Mouse (Mus musculus) thymus, postnatal 25 days (tissue): ENCODE results near the gene Rnf31.
A peak's percentile ranks its signal among the peaks of the same experiment; 100 is the strongest.

Source experiments
- DNase-seq: peaks from one replicate; pipeline ENCODE4 v3.0.0; 2022

Rnf31 gene

DNA sequence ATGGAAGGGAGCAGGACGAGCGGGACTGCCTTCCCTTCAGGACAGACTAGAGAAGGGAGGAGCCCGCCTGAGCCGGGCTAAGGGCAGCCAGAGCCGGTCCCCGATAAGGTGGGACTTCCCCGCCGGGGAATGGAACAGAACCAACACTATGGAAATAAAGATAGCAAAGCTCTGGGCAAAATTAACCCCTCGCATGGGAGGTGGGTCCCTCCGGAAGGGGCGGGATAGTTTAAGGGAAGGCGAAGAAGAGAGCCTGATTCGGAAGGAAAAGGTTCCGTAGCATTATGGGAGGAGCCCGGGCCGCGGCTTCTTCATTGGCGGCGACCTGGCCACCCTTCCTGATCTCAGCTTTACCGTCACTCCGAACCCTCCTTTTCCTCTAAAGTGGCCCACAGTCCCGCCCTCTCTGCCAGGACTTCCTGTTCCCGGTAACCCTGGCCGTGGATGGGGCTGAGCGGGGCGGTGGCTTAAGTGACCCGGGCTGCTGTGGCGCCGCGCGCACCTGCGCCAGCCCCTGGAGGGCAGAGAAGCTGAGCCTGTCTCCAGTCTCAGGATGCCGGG lies at the start of gene Rnf31:
Rnf31 (plus strand) TSS at position 378 of the 561 bp plus-strand sequence.
- DNase-seq, result peak; percentile 87

DNA sequence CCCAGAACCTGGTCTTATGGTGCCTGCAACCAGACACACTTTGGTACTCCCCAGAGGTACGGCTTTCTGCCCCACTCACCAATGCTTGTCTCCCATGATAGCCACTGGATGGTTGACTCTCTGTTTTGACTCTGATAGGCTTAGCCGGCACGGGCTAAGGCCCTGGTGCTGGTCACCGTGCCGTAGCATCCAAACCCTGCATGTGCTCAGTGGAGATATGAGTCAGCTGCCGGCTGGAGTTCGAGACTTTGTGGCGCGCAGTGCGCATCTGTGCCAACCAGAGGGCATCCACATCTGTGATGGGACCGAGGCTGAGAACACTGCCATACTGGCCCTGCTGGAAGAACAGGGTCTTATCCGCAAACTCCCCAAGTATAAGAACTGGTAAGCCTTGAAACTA lies 49.2 kb upstream of the Rnf31 start:
- DNase-seq, result no peak

DNA sequence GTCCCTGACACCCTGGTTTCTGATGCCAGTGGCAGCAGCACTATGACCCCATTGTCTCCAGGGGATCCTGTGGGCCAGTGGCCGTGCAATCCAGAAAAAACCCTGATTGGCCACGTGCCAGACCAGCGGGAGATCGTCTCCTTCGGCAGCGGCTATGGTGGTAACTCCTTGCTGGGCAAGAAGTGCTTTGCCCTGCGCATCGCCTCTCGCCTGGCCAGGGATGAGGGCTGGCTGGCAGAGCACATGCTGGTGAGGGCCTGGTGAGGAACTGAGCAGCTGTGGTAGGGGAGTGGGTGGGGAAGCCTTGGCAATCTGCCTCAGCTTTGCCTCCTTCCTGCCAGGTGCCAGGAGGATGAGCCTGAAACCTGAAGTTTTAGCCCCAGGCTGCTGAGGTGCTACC lies 47.2 kb upstream of the Rnf31 start:
- DNase-seq, result no peak

DNA sequence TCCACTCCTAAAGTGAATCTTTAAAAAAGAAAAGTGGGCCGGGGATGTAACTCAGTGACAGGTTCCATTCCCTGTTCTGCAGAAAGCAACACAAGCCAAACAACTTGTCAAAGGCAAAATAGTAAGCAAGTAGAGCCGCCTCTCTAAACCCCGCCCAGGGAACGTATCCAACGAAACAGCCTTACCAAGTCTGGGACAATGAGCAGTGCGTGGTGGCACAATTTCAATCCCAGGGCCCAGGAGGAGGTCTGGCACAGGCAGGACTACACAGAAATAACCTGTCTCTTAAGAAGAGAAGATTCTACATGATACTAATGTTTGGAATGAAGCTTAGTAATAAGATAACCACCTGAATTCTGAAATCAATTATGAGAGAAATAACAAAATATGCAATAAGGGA lies 41.3 kb upstream of the Rnf31 start:
- DNase-seq, result no peak

DNA sequence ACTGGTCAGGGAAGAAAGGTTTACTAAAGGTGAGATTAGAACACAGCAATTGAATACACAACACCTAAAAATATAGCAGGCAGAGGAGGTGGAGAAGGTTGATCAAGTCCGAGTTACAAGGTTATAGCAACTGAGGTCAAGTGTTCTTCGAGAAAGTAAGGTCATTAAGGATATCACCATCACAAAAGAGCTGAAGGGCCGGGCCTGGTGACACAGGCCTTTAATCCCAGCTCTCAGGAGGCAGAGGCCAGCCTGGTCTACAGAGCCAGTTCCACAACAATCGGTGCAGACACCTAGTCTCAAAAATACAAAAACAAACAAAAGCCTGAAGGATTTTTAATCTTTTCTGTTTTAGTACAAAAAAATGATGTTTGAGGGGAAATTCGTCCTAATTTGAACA lies 40.2 kb upstream of the Rnf31 start:
- no peak for DNase-seq

DNA sequence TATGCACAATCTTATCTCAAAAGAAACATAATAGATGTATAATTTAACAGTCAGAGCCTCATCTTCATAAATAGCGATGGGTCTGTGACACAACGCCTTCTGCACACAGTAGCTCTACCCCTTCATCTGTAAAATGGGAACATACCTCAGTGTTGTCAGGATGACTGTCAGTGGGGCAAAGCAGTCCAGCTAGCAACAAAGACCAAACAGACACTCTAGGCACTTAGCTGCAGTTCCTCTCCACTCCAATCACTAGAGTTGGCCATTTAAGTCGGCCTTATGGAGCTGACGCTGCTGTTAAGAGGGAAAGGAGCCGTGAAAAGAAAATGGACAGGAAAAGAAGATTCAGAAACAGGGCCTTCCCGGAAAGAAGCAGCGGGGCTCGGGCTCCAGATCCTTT lies 39.7 kb upstream of the Rnf31 start:
- no peak for DNase-seq

DNA sequence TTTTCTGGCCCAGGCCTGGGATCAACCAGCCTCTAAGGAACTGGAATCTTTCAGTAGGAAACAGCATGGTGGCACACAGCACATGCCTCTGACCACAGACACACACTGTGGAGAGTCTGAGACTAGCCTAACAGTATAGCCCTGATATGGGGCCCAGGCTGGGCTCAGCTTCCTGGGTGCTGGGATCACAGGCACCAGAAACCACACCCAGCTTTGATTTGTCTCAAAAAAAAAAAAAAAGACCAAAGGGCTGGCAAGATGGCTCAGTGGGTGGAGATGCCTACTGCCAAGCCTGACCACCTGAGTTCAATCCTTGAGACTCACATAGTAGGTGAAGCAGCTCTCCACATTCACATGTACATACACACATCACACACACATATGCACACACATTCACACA lies 36.9 kb upstream of the Rnf31 start:
- no peak for DNase-seq

DNA sequence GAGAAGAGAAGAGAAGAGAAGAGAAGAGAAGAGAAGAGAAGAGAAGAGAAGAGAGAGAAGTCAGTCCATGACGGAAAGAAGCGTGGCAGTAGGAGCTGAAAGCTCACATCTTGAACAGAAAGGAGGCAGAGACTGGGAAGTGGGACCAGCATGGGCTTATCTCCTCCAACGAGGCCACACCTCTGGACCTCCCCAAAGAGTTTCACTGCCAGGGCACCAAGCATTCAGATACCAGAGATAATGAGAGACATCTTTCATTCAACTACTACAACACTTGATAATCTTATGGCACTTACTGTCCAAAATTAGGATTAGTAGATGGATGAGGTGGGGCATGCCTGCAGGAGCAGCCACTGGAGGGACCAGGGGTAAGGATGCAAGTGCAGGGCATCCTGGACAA lies 35.7 kb upstream of the Rnf31 start:
- DNase-seq, result no peak

DNA sequence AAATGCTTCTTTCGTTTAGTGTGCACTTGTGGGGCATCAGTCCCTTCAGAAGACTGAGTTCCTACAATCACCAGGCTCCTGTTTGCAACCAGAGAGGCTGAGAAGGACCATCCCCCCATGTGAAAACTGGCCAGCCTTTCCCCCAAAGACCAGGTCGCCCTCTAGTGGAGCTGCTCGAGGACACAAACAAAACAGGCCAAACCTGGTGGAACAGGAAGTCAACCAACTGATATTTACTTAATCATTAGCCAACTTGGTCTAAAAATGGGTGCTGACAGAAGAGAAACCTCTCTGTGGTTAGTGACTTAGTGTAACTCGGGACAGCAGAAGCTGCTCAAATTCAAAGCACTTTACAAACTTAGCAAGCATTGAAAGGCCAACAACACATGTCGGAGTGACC lies 34.5 kb upstream of the Rnf31 start:
- DNase-seq, result peak; percentile 63

DNA sequence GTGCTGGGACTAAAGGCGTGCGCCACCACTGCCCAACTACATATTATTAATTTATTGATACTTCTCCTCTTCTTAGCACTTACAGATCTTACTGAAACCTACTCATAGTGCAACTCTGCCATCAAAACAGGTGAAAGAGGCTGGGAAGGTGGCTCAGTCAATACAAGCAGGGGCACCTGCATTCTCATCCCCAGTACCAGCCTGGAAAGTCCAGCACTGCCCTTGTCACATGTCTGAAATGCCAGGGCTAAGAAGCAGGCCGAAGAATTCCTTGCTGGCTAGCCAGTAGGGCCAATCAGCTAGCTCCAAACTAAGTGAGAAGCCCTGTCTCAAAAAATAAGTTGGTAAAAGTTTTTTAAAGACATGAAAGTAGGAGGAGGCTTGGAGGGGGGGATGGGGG lies 33.9 kb upstream of the Rnf31 start:
- no peak for DNase-seq

DNA sequence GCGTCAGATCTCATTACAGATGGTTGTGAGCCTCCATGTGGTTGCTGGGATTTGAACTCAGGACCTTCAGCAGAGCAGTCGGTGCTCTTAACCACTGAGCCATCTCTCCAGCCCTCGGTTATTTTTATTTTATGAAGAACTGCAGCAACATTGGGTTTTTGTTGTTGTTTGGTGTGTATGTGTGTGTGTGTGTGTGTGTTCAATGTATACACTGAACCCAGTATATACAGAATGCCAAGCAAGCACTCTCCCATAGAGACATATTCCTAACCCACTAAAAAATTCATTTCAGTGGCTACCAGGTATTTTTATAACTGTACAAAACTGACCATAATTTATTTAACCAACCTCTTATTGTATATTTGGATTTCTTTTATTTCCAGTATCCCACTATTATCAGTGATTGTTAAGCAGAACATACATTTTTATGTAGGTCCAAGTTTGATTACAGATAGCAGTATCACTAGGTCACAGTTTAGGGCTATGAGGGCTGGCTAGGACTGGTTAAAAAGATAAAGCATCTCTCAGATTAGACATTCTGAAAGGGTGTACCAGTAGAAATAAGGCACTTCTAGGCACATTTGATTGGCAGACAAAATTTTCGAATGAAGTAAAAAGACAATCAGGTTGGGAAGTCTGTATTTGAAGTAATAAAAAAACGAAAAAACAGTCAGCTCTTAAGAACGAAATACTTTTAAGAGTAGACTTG lies 32.6 kb upstream of the Rnf31 start:
- DNase-seq, result no peak

DNA sequence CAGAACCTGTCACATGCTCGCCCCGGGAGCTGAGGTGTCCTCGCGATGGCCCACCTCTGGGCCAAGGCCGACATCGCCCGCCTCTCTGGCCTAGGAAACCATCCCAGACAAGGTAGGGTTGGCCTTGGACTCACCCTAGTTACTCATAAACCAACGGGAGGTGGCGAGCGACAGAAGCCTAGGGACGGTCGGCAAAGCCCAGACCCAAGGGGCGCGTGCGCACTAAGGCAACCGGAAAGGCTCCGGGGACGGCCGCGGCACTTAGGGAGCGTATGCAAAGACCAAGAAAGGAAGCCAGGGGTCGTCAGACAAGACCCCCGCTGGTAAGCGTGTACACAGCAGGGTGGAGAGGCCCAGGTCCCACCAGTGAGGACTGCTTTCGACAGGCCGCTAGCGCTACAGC lies 31.7 kb upstream of the Rnf31 start, which contains the start of gene Dcaf11:
Dcaf11 (plus strand) TSS at position 208 of the 403 bp plus-strand sequence.
- peak; percentile 88 for DNase-seq

DNA sequence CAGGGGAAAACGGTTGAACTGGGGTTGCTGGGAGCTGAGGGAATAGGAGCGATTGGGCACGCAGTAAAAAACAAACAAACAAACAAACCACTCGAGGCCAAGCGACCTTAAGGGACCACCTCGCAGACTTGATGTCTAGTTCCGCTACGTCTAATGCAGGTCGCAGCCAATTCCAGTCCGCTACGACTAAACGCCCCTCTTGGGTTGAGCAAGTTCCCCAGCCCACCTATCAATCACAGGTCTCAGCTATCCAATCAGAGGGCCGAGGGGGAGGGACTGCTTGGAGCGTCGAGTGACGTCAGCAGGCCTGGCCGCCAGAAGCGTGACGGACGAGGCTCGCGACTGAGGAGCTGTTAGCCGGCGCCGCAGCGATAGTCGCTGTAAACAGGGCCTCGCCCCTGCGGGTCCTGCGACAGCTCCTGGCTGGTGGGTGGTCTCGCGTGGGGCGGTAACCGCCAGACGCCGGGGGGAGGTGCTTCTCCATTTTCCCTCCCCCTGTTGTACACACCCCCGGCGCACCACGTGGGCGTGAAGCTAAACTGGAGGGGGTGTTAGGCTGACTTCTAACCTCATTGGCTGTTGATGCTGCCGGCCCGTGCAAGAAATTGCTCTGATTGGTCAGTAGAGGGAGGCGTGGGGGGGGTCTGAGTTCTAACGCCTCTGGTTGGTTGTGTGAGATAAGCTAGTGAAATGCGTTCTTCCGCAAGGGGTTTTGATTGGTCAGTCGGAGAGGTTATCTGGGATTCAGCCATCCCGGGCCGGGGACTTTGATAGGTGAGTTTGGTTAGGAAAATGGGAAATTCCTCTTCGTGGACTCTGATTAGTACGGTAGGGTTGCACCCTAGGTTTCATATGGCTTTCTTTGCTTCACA lies 31.1 kb upstream of the Rnf31 start, which contains the start of gene A730061H03Rik:
A730061H03Rik (minus strand) TSS at position 205 of the 872 bp plus-strand sequence.
- DNase-seq, result peak; percentile 97

DNA sequence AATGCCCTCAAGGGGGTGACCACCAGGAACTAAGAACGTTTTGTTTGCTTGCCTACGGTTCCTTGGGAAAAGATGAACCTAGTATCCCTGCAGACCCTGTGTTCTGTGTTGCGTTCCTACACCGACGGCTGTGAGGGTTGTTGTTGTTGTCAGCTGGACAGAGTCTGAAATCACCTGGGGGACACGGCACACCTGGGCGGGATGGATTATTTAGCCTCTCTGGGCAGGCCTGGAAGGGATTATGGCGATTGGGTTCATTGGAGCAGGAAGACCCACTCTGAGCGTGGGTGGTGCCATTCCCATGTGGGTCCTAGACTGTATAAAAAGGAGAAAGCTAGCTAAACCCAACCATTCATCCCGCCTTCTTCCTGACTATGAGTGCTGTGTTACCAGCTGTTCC lies 29.6 kb upstream of the Rnf31 start:
- no peak for DNase-seq

DNA sequence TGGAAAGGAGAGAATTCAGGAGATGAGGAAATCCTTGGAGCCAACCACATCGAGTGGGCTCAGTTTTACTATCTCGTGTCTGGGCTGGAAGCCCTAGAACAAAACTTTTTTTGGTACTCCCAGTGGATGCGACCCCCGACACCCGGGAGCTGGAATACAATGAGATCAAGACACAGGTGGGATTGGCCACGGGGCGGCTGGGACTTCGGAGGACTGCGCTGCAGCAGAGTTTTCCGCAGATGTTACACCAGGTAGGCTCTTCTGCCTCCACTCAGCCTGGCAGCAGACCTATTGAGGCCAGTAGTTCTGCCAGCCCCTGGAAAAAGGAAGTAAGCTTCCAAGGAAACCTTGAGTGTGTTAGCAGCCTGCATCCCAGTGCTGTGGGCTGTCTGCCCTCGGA lies 28.3 kb upstream of the Rnf31 start:
- no peak for DNase-seq

DNA sequence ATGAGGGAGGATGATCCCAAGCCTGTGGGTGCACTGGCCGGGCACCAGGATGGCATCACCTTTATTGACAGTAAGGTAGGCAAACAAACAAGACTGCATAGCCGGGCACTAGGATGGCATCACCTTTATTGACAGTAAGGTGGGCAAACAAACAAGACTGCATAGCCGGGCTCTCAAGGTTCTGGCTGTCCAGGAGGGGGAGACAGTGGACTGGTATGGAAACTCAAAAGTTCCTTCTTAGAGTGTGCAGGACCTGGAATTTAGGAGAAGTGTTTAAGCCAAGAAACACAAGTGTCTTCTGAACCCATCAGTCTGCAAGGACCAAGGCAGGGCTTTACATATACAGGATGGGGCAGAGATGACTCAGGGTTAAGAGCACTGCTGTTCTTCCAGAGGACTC lies 25.8 kb upstream of the Rnf31 start:
- DNase-seq, result no peak

DNA sequence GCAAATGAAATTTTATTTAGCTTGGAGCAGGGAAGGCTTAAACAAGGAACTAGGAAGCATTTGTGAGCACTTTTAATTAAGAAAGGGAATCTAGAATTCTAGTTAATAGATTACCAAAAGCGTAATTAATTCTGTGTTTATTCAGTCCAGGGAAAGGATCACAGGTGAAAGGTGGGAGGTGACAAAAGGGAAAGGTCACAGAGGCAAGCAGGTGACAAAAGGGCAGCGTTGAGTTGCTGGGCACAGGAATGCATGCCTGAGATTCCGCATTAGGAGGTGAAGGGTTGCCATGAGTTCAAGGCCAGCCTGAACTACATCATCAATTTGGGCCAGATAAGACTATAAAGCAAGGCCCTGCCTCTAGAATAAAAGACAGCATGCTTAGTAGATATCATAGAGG lies 24.0 kb upstream of the Rnf31 start:
- DNase-seq, result no peak

DNA sequence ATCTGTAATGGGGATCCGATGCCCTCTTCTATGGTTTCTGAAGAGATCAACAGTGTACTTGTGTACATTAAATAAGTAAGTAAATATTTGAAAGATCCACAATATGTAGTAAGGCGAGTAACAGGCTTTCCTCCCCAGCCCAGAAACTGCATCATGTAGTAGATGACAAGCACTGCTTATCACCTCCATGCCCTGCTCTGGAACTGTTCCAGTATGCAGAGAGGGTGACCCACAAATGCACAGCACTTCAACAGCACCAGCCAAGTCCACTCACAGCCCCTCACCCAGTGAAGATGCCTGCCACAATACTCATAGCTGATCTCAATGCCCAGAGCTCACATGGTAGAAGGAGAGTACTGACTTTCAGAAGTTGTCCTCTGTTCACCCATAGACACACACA lies 20.9 kb upstream of the Rnf31 start:
- DNase-seq, result no peak

DNA sequence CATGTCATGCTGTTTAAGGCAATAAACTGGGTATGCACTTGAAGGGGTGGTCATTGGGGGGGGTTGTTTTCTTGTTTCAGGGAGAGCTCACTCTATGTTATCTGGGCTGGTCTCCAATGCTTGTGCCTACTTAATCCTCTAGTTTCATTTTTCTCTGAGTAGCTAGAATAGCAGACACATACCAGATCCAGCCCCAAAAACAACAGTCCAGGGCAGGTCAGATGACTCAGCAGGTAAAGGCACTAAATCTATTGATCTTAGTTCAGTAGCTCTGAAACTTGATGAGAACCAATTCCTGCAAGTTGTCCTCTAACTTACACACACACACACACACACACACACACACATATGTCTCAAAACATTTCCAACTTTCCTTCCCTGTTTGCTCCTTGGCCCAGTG lies 19.7 kb upstream of the Rnf31 start:
- DNase-seq, result no peak

DNA sequence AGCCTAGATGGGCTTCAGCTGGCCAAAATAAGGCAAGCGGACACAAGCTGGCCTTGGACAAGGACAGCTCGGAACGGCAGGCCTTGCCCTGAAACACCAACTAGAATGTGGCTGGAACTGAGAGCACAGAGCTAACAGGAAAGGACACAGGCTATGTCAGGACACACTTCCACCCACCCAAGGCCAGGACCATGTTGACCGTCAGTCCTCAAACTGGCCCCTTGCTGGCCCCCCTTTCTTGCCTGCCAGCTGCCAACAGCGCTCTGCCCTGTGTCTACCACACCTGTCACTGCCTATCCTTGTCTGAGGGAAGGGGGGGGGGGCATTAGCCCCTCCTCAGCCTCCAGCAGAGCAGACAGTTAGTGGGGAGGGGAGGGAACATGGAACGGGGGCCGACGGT lies 16.2 kb upstream of the Rnf31 start, which contains the start of gene Fitm1:
Fitm1 (plus strand) TSS at position 316 of the 400 bp plus-strand sequence.
- DNase-seq, result no peak

DNA sequence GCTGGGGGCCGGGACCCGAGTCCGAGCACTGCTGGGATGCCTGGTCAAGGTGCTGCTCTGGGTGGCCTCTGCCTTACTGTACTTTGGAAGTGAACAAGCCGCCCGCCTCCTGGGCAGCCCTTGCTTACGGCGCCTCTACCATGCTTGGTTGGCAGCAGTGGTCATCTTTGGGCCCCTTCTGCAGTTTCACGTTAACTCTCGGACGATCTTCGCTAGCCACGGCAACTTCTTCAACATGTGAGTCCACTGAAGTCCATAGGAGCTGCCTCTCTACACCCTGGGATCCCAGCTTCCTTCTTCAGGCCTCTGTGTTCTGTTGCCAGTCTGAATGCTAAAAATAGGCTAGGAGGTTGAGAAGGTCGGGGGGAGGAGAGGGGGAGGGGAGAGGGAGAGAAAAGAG lies 15.8 kb upstream of the Rnf31 start:
- DNase-seq, result no peak

DNA sequence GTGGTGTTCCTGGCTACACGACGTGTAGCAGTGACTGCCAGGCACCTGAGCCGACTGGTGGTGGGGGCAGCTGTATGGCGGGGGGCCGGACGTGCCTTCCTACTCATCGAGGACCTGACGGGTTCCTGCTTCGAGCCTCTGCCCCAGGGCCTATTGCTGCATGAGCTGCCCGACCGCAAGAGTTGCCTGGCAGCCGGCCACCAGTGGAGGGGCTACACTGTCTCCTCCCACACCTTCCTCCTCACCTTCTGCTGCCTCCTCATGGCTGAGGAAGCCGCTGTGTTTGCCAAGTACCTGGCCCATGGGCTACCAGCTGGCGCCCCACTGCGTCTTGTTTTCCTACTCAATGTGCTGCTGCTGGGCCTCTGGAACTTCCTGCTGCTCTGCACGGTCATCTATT lies 15.1 kb upstream of the Rnf31 start:
- DNase-seq, result no peak

DNA sequence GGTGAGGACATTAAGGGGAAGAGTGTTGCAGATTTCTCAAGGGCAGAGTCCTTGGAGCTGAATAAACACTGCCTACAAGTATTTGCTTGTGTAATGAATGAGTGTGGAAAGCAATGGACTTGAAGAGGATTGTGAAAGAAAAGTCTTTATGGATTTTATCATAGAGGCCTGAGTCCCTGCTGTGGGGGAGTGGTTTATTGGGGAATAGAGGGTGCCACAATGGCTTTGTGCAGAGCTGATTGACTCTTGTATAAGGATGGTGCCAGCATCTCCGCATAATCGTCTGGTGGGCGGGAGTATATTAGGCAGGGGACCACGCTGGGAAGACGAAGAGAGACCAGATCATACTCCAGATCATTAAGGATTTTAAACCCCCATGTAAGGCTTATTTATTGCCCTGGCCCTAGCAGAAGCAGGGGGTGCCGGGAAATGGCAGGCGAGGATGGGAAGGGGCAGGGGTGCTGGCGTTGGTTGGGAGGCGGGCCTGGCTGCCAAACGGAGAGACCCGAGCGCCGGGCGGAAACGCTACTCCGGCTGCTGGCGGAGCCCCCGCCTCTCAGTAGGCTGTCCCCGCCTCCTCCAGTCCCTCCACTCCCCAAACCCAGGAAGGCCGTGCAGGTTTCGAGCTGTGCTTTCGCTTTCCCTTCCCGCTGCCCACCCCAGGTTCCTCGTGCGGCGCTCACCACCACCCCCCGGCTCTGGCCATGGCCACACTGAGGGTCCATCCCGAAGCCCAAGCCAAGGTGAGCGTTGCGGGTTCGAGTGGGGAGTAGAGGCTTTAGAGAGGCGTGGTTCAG lies 13.4 kb upstream of the Rnf31 start, which contains the start of gene Psme1:
Psme1 (plus strand) TSS at position 253 of the 797 bp plus-strand sequence.
- DNase-seq, result peak; percentile 87
